ENCODE assay signal across 28 mouse cellular contexts in the genomic region with DNA sequence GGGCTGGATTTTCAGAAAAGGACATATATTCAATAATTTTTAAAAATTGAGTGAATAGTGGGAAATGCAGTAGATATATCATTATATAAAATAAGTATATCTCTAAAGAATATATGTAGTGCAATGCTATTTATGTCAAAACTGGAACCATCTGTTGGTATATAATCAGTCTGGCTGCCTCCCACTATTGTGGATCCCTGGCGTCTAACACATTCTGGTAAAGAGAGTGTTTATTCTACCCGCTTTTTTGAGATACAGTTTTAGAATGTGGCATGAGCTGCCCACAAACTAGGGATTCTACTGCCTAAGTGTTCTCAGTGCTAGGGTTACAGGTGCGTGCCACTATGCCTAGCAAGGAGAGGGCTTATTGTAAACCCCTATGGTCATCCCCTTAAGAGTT. TPM values are rescaled to one million over a fixed set of nuclear protein-coding genes. Genes with fewer than 3 reads are reported as not detected.
DNase-seq lines count a peak whose midpoint lies in the region; ATAC-seq and TF ChIP-seq lines count a peak whose summit lies in the region.
"Had no signal": no experiment of that assay in that cellular context is flagged by ENCODE, and none has a peak within 500 bp of the region (broad histone marks: within the 10 kb centered on the region; RNA-seq: fewer than 3 reads in every experiment).

No protein-coding gene starts in this region.

- H3K4me3 ChIP-seq in forebrain, embryonic 13.5 days: no peak overlapping the region
- H3K4me3 ChIP-seq in forebrain, embryonic 15.5 days: no peak overlapping the region
- no peak overlapping the region for H3K4me3 ChIP-seq in left cerebral cortex, adult 2 months
- H3K4me3 ChIP-seq: forebrain, embryonic 10.5 days; heart, embryonic 12.5 days; heart, embryonic 15.5 days; hindbrain, embryonic 10.5 days; hindbrain, embryonic 13.5 days; intestine, embryonic 15.5 days had no signal

- no peaks in the 10 kb centered on the region for H3K9me3 ChIP-seq in forebrain, embryonic 13.5 days (replicated peaks)
- no peaks in the 10 kb centered on the region for H3K9me3 ChIP-seq in forebrain, embryonic 15.5 days
- H3K9me3 ChIP-seq: forebrain, embryonic 10.5 days; G1E; heart, embryonic 12.5 days; heart, embryonic 15.5 days; hindbrain, embryonic 10.5 days; hindbrain, embryonic 13.5 days; intestine, embryonic 15.5 days had no signal

- H3K4me1 ChIP-seq in forebrain, embryonic 13.5 days: no peaks in the 10 kb centered on the region
- H3K4me1 ChIP-seq in forebrain, embryonic 15.5 days: no peaks in the 10 kb centered on the region
- H3K4me1 ChIP-seq: forebrain, embryonic 10.5 days; heart, embryonic 12.5 days; heart, embryonic 15.5 days; hindbrain, embryonic 10.5 days; hindbrain, embryonic 13.5 days; intestine, embryonic 15.5 days had no signal

- no peak overlapping the region for H3K9ac ChIP-seq in forebrain, embryonic 13.5 days
- no peak overlapping the region for H3K9ac ChIP-seq in forebrain, embryonic 15.5 days (replicated peaks)
- H3K9ac ChIP-seq: heart, embryonic 12.5 days; heart, embryonic 15.5 days; hindbrain, embryonic 13.5 days; intestine, embryonic 15.5 days had no signal

- no peaks in the 10 kb centered on the region for H3K27me3 ChIP-seq in forebrain, embryonic 13.5 days
- no peaks in the 10 kb centered on the region for H3K27me3 ChIP-seq in forebrain, embryonic 15.5 days
- H3K27me3 ChIP-seq: CH12.LX; heart, embryonic 12.5 days; heart, embryonic 15.5 days; hindbrain, embryonic 13.5 days; intestine, embryonic 15.5 days; Patski had no signal

- no peak overlapping the region for H3K4me2 ChIP-seq in forebrain, embryonic 13.5 days
- H3K4me2 ChIP-seq in forebrain, embryonic 15.5 days (replicated peaks): no peak overlapping the region
- H3K4me2 ChIP-seq: heart, embryonic 12.5 days; heart, embryonic 15.5 days; hindbrain, embryonic 13.5 days; intestine, embryonic 15.5 days had no signal

- intact Hi-C loops in left cerebral cortex, postnatal 14 days (cut with DNase I): no loop called here
- intact Hi-C loops in left cerebral cortex, adult 2 months (cut with DNase I): no loop called here

- H3K27ac ChIP-seq in forebrain, embryonic 13.5 days: no peak overlapping the region
- H3K27ac ChIP-seq in forebrain, embryonic 15.5 days (replicated peaks): no peak overlapping the region
- no peak overlapping the region for H3K27ac ChIP-seq in left cerebral cortex, adult 2 months
- H3K27ac ChIP-seq: forebrain, embryonic 10.5 days; heart, embryonic 15.5 days; hindbrain, embryonic 10.5 days; hindbrain, embryonic 13.5 days; intestine, embryonic 15.5 days had no signal

- no peaks in the 10 kb centered on the region for H3K36me3 ChIP-seq in forebrain, embryonic 13.5 days (ENCODE audit: poor library complexity, severe bottlenecking)
- H3K36me3 ChIP-seq in forebrain, embryonic 15.5 days: no peaks in the 10 kb centered on the region
- H3K36me3 ChIP-seq: forebrain, embryonic 10.5 days; heart, embryonic 12.5 days; heart, embryonic 15.5 days; hindbrain, embryonic 10.5 days; hindbrain, embryonic 13.5 days; intestine, embryonic 15.5 days had no signal

- TF ChIP-seq CTCF in left cerebral cortex, adult 2 months (IDR thresholded peaks at IDR 0.05): no peak

- no peak for DNase-seq in frontal cortex, postnatal 25 days (ENCODE audit: low spot score in 2 of 2)
- peak; percentile 40 to 46 for DNase-seq in left cerebral cortex, postnatal 14 days (ENCODE audit: low spot score in 2 of 2)
- no peak for DNase-seq in left cerebral cortex, adult 2 months (ENCODE audit: extremely low spot score in 1 of 2, low spot score in 2 of 2)
- peak; percentile 79 for DNase-seq in brain, adult 2 months (ENCODE audit: low read depth, low spot score)
- no peak for DNase-seq in lung, postnatal 25 days (ENCODE audit: low spot score)
- DNase-seq: adrenal gland, postnatal 10 days; adrenal gland, postnatal 36 days; B cell, adult 2 months; cerebellum, adult 11-12 months; cerebellum, adult 9-10 months; cerebellum, postnatal 14 days; gastrocnemius, postnatal 25 days; heart, adult 18-20 months; heart, postnatal 10 days; heart, postnatal 36 days had no signal

- ATAC-seq in forebrain, embryonic 13.5 days: peak; percentile 30; the same call in 1 of the 2 replicates
- ATAC-seq in forebrain, embryonic 15.5 days (replicated peaks): no peak
- ATAC-seq in frontal cortex, adult (ENCODE audit: low TSS enrichment): peak; percentile 96
- ATAC-seq: hindbrain, embryonic 16.5 days; intestine, embryonic 15.5 days; Patski had no signal

- 84% methylated on average over 3 of the region's 3 CpGs for WGBS in forebrain, embryonic 13.5 days
- WGBS in forebrain, embryonic 15.5 days: 75% methylated on average over 3 of the region's 3 CpGs

RNA-seq across cellular contexts. Expression of gene Dtd1, which starts 55.6 kb away (rescaled TPM):
- polyA plus RNA-seq in forebrain, embryonic 13.5 days (2015; fragmentation: Nextera tagmentation; extraction: Ambion mirVana): 50.0 and 58.6 TPM in 2 replicates
- polyA plus RNA-seq in forebrain, embryonic 15.5 days (2015; fragmentation: Nextera tagmentation; extraction: Ambion mirVana): 63.4 and 67.8 TPM in 2 replicates
- total RNA-seq in left cerebral cortex, postnatal 14 days (2021): 10 to 100 TPM; 54.1 to 58.4 TPM
- 10 to 100 TPM; 63.3 to 64.2 TPM for total RNA-seq in left cerebral cortex, adult 2 months (2021)

Comparison
In these comparisons a context has a peak if more than half of its experiments do, and no peak if none do; other contexts are left out.
1. DNase-seq: peak in left cerebral cortex, postnatal 14 days (2 of 2) and brain, adult 2 months (single experiment); none in frontal cortex, postnatal 25 days (0 of 2), left cerebral cortex, adult 2 months (0 of 2) and lung, postnatal 25 days (single experiment).